Mouse (Mus musculus) mouse embryonic stem cell (cell line): Measurements from ENCODE around the gene Ubxn2a.

Experiments used
- in situ Hi-C, 2 experiments: fragments of 300-500 bp; cut with MboI; formaldehyde crosslinking; loops; 1 replicate in 1 of 2; 3 replicates in 1 of 2; pipeline ENCODE4 v1.14.3; 2019 to 2020; ENCODE audit warnings: low sequenced_read_pairs in 2 of 2, low pct_unique_long_range_greater_than_20kb in 1 of 2, mixed read lengths in 1 of 2; ENCODE audit not compliant: unreplicated experiment in 1 of 2

Gene Ubxn2a

DNA sequence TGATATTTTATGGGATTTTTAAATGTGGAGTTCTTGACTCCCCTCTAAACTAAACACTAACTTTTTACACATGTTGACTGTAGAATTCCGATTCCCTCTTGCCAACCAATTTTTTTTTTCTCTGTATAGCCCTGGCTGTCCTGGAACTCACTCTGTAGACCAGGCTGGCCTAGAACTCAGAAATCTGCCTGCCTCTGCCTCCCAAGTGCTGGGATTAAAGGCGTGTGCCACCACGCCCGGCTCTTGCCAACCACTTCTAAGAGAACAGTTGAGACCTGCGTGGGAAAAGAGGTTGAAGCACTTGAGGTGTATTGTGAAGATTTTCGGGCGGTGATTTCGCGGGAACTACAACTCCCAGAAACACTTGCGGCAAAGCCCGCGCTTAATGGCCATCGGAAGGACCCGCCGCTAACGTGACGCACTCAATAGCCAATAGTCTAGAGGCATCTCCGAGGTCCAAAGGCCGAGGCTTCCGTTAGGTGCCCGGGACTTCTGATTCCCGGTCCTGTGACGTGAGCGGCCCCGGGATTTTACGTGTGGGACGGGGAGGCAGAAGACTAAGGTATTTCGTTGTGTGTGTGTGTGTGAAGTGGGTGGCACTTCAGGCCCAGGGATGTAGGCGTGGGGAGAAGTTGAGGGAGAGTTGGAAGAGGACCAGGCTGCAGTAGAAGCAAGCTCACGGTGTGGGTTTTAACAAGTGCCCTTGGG lies 64.5 kb downstream of the Ubxn2a start, which contains the start of gene Wdcp:
Gene Wdcp, plus strand, starts transcription at position 414 of the 708 bp plus-strand sequence.
- in situ Hi-C loops, result no loop called here

DNA sequence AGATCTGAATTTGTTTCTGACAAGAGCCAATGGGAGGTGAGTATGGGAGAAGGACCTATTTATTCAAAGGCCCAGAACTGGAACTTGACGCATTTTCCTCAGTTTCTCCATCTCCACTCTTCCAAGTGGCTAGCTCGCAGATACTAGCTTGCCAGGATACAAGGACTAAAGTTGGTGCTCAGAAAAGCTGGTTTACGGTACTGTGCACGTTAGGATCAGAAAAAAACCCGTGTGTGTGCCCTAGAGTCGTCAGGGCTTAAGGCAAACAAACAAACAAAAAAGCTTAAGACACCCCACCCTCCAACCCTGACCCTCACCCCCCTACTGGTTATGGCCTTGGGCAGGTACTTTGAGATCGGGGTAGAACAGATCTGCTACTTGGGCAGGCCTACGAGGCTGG lies 65.0 kb downstream of the Ubxn2a start:
- in situ Hi-C loops, result no loop called here

DNA sequence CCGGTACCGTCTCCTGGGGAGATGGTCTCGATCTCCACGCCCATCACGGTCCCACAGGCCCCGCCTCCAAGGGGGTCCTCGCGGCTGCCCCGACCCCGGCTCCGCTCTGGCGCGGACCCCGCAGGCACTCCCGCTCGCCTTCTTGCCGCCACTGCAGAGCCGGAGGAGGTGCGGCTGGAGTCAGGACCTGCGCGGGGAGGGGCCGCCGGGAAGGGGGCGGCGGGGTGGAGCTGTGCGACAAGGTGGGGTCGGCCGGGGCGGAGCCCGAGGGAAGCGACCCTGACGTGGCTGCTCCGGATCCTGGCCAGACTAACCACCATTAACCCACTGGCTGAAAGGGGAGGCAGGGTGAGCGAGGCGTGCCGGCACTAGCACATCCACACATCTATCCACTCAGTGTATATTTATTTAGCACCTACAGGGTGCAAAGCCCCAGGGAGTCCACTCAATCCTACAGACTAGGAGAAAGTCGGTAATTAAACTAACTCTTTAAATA lies 66.1 kb downstream of the Ubxn2a start, which contains the start of gene Fkbp1b:
Gene Fkbp1b, minus strand, starts transcription at position 200 of the 496 bp plus-strand sequence.
- in situ Hi-C loops, result no loop called here

DNA sequence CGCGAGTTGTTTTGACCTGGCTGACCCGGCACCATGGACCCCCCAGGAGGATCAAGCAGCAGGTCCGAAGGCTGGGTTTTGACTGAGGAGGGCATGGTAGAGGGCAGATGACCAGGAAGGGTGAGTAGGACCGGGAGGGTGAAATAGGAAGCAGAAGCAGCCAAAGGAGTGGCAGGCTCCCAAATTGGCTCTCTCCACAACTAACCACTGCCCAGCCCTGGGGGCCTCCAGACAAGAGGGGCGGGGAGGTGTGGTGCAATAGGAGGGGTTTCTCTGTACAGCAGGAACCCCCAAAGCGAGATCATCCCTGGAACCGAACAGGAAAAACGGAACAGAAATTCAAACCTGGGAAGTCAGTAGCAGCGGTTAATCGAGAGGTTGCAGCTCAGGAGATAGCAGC lies 66.8 kb downstream of the Ubxn2a start:
- in situ Hi-C loops, result no loop called here

DNA sequence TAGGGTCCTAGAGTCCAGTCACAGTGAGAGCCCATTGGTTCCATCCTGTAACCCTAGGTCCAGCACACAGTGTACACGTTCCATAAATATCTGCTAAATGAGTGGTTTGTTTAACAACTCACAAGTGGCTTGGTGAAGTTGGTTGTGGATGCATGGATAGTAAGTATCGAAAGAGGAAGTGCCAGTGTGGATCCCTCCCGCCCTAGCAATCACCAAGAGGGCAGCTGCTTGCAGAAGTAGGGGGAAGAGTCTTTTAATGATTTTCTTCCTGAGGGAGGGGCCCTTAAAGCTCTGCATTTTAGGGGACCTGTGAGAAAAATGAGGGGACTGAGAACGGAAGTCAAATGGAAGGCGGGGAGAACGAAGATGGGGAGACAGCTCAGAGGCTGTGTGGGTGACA lies 67.5 kb downstream of the Ubxn2a start:
- in situ Hi-C loops, result no loop called here

DNA sequence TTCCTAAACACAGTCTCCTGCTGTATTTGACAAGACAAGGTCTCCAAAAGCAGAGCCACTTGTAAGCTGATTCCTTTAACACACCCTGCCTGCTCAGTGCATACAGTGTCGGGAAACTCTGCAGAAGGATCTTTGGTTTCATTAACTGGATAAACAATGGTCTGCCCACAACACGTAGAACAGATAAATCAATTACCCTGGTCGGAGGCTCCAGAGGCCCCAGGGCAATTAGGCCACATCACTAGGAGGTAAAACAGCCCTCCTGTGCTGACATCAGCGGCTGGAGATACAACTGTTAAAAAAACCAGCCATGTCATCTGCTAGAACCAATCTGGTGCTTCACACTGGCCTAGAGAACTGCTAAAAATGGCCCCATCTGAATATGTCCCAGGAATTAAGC lies 70.5 kb downstream of the Ubxn2a start:
- in situ Hi-C loops, result no loop called here
